Mouse (Mus musculus) ES-E14 (cell line): ENCODE results near the gene AU040320.

Source experiments
- CHD2 ChIP-seq: IDR thresholded peaks from 2 replicates; pipeline ENCODE4 v1.6.1; 2014; ENCODE audit warnings: mild to moderate bottlenecking, low read depth, low read length, inconsistent platforms
- HCFC1 ChIP-seq: IDR thresholded peaks from 2 replicates; pipeline ENCODE4 v1.6.1; 2012; ENCODE audit warnings: low read length, inconsistent platforms, borderline replicate concordance; ENCODE audit not compliant: insufficient read depth
- MAFK ChIP-seq: IDR thresholded peaks from 2 replicates; pipeline ENCODE4 v1.6.1; 2014; ENCODE audit warnings: mild to moderate bottlenecking, low read depth, low read length, inconsistent platforms; ENCODE audit not compliant: insufficient read depth
- ZC3H11A ChIP-seq: IDR thresholded peaks from 2 replicates; pipeline ENCODE4 v1.6.1; 2012; ENCODE audit warnings: low read depth, mild to moderate bottlenecking, inconsistent platforms, low read length, borderline replicate concordance
- ZNF384 ChIP-seq: IDR thresholded peaks from 2 replicates; pipeline ENCODE4 v1.6.1; 2012; ENCODE audit warnings: low read depth, low read length, inconsistent platforms

GRCm38 (mm10) chr4:126850019-126850777 lies 96.9 kb downstream of the AU040320 start:
- TF ChIP-seq HCFC1 (no peak), MAFK (no peak), CHD2 (no peak), ZNF384 (no peak), ZC3H11A (no peak)
